Comparison of ENCODE assay signal across 29 mouse cellular contexts in genomic region chr11:23744352-23744751, GRCm38 (mm10).
"Had no signal": no experiment of that assay in that cellular context is flagged by ENCODE, and none has a peak within 500 bp of the region (broad histone marks: within the 10 kb centered on the region; RNA-seq: fewer than 3 reads in every experiment).

No protein-coding gene starts in this region.

- H3K9me3 ChIP-seq: embryonic facial prominence, embryonic 10.5 days; embryonic facial prominence, embryonic 12.5 days; embryonic facial prominence, embryonic 13.5 days; embryonic facial prominence, embryonic 15.5 days; forebrain, embryonic 10.5 days; forebrain, embryonic 12.5 days; forebrain, embryonic 13.5 days; forebrain, embryonic 15.5 days had no signal

- ATAC-seq: forebrain, embryonic 13.5 days; forebrain, embryonic 14.5 days; forebrain, embryonic 15.5 days; forebrain, embryonic 16.5 days; forebrain, postnatal 0 days had no signal

- H3K36me3 ChIP-seq: embryonic facial prominence, embryonic 10.5 days; embryonic facial prominence, embryonic 12.5 days; forebrain, embryonic 10.5 days; forebrain, embryonic 12.5 days; forebrain, embryonic 15.5 days had no signal

- H3K9ac ChIP-seq: embryonic facial prominence, embryonic 12.5 days; embryonic facial prominence, embryonic 13.5 days; embryonic facial prominence, embryonic 15.5 days; forebrain, embryonic 12.5 days; forebrain, embryonic 13.5 days; forebrain, embryonic 15.5 days; forebrain, postnatal 0 days had no signal

- DNase-seq: cerebellum, adult 2 months; cerebellum, adult 8-10 months; cerebellum, adult 9-10 months; cerebellum, adult 9-11 months; cerebellum, postnatal 10 days; cerebellum, postnatal 14 days; cerebellum, postnatal 25 days; cerebellum, postnatal 36 days; embryo, embryonic 11 days; forebrain, postnatal 0 days; gastrocnemius, adult 2 months; gastrocnemius, postnatal 10 days; gastrocnemius, postnatal 14 days; gastrocnemius, postnatal 25 days; gastrocnemius, postnatal 36 days; heart, adult 11 months; heart, adult 18-20 months; heart, adult 2 months had no signal

- H3K4me1 ChIP-seq: embryonic facial prominence, embryonic 10.5 days; embryonic facial prominence, embryonic 12.5 days; embryonic facial prominence, embryonic 13.5 days; embryonic facial prominence, embryonic 15.5 days; forebrain, embryonic 10.5 days; forebrain, embryonic 12.5 days; forebrain, embryonic 13.5 days; forebrain, embryonic 15.5 days had no signal

- H3K27ac ChIP-seq: embryonic facial prominence, embryonic 10.5 days; embryonic facial prominence, embryonic 12.5 days; embryonic facial prominence, embryonic 13.5 days; embryonic facial prominence, embryonic 15.5 days; forebrain, embryonic 10.5 days; forebrain, embryonic 12.5 days; forebrain, embryonic 13.5 days; forebrain, embryonic 15.5 days; gastrocnemius, adult 2 months; heart, adult 2 months had no signal

- H3K27me3 ChIP-seq: embryonic facial prominence, embryonic 12.5 days; embryonic facial prominence, embryonic 13.5 days; embryonic facial prominence, embryonic 15.5 days; forebrain, embryonic 12.5 days; forebrain, embryonic 13.5 days; forebrain, embryonic 15.5 days had no signal

- H3K4me3 ChIP-seq: embryonic facial prominence, embryonic 10.5 days; embryonic facial prominence, embryonic 12.5 days; embryonic facial prominence, embryonic 13.5 days; embryonic facial prominence, embryonic 15.5 days; erythroblast, embryonic 14.5 days; forebrain, embryonic 10.5 days; forebrain, embryonic 12.5 days; forebrain, embryonic 13.5 days; forebrain, embryonic 15.5 days; gastrocnemius, adult 2 months; heart, adult 2 months had no signal

- H3K4me2 ChIP-seq: embryonic facial prominence, embryonic 12.5 days; embryonic facial prominence, embryonic 13.5 days; embryonic facial prominence, embryonic 15.5 days; forebrain, embryonic 12.5 days; forebrain, embryonic 13.5 days; forebrain, embryonic 15.5 days had no signal
